Mouse (Mus musculus) Patski (cell line): ENCODE data around the gene Slc9a9. TPM values are rescaled to one million over a fixed set of nuclear protein-coding genes. Genes with fewer than 3 reads are reported as not detected.

Source experiments
- ATAC-seq: fragments of 100-300 bp; one replicate; pipeline ENCODE4 v1.8.0; 2021
- CTCF ChIA-PET: fragments of 350-600 bp; sonication (Branson Sonifier 250); formaldehyde crosslinking; loops from one replicate; lab custom pipeline; 2022; ENCODE audit warnings: inconsistent platforms; lab: Charles Lee
- POLR2A ChIA-PET: fragments of 350-600 bp; sonication (Branson Sonifier 250); formaldehyde crosslinking; loops from one replicate; lab custom pipeline; 2022; ENCODE audit warnings: antibody characterized with exemption, inconsistent platforms; lab: Charles Lee
- DNase-seq: peaks from one replicate; pipeline ENCODE4 v3.0.0-alpha.2; 2011; ENCODE audit warnings: low read depth, low spot score
- H3K27me3 ChIP-seq: fragments of 371-371 bp; one replicate; pipeline ENCODE4 v1.5.1; 2021
- CTCF ChIP-seq: fragments of 100-300 bp; IDR thresholded peaks from one replicate; pipeline ENCODE4 v1.5.1; 2021
- in situ Hi-C: fragments of 300-500 bp; cut with MboI; formaldehyde crosslinking; loops from 3 replicates; pipeline ENCODE4 v1.11.1; 2018; ENCODE audit warnings: low pct_unique_long_range_greater_than_20kb, mixed read lengths
- polyA plus RNA-seq: library from polyadenylated mRNA; unstranded; gene quantifications from one replicate; pipeline ENCODE4 v1.2.3, GENCODE M21; 2021

The Slc9a9 gene
- polyA plus RNA-seq, 1 experiment from 2014 or later, result 1.1 TPM

- DNase-seq, result no peak
- ChIA-PET CTCF (interaction anchor here (1.0 to 1.3 kb wide), 2 partner anchors 17 to 27 kb away, joined by 3 to 4 read pairs; no protein-coding TSS in a partner anchor), POLR2A (no interaction called here)
- no peaks in the 10 kb centered on the region for H3K27me3 ChIP-seq
- ATAC-seq, result no peak
- in situ Hi-C loops, result no loop called here
- TF ChIP-seq CTCF, result no peak
Observed at GRCm38 (mm10) chr9:94698175-94698574, 28.5 kb downstream of the Slc9a9 start.

- ATAC-seq (peak; percentile 79), DNase-seq (no peak)
- ChIA-PET POLR2A (no interaction called here), CTCF (interaction anchor here (1.1 to 1.9 kb wide), 2 partner anchors 19 to 144 kb away, joined by 3 to 6 read pairs; no protein-coding TSS in a partner anchor)
- no peaks in the 10 kb centered on the region for H3K27me3 ChIP-seq
- in situ Hi-C loops, result no loop called here
- TF ChIP-seq CTCF, result peak; percentile 62
Observed at GRCm38 (mm10) chr9:94700549-94700948, 30.8 kb downstream of the Slc9a9 start.

- ATAC-seq (no peak), DNase-seq (no peak)
- ChIA-PET CTCF (interaction anchor here (1.9 kb wide), 1 partner anchor 20 kb away, joined by 6 read pairs; no protein-coding TSS in a partner anchor), POLR2A (no interaction called here)
- H3K27me3 ChIP-seq, result no peaks in the 10 kb centered on the region
- no peak for TF ChIP-seq CTCF
- in situ Hi-C loops, result no loop called here
Observed at GRCm38 (mm10) chr9:94701193-94701869, 31.6 kb downstream of the Slc9a9 start.

GRCm38 (mm10) chr9:94701965-94702634 lies 32.4 kb downstream of the Slc9a9 start:
- ChIA-PET POLR2A (no interaction called here), CTCF (no interaction called here)
- DNase-seq (no peak), ATAC-seq (no peak)
- H3K27me3 ChIP-seq, result no peaks in the 10 kb centered on the region
- TF ChIP-seq CTCF, result no peak
- in situ Hi-C loops, result no loop called here

- POLR2A ChIA-PET, result no interaction called here
- H3K27me3 ChIP-seq, result no peaks in the 10 kb centered on the region
- in situ Hi-C loops, result no loop called here
- TF ChIP-seq CTCF, result no peak
- no peak for ATAC-seq
- CTCF ChIA-PET, result no interaction called here
- no peak for DNase-seq
Observed at GRCm38 (mm10) chr9:94704986-94705757, 35.5 kb downstream of the Slc9a9 start.

- ChIA-PET CTCF (no interaction called here), POLR2A (no interaction called here)
- H3K27me3 ChIP-seq, result no peaks in the 10 kb centered on the region
- no peak for ATAC-seq
- no peak for DNase-seq
- in situ Hi-C loops, result no loop called here
- TF ChIP-seq CTCF, result no peak
Observed at GRCm38 (mm10) chr9:94705758-94706026, 36.0 kb downstream of the Slc9a9 start.

GRCm38 (mm10) chr9:94712084-94712483 lies 42.4 kb downstream of the Slc9a9 start:
- POLR2A ChIA-PET, result no interaction called here
- ATAC-seq, result no peak
- H3K27me3 ChIP-seq, result no peaks in the 10 kb centered on the region
- DNase-seq, result no peak
- TF ChIP-seq CTCF, result no peak
- in situ Hi-C loops, result no loop called here
- CTCF ChIA-PET, result no interaction called here

GRCm38 (mm10) chr9:94716695-94717094 lies 47.0 kb downstream of the Slc9a9 start:
- ChIA-PET CTCF (no interaction called here), POLR2A (interaction anchor here (0.6 kb wide), 1 partner anchor 97 kb away, joined by 7 read pairs; no protein-coding TSS in a partner anchor)
- TF ChIP-seq CTCF, result no peak
- H3K27me3 ChIP-seq, result no peaks in the 10 kb centered on the region
- DNase-seq (no peak), ATAC-seq (no peak)
- in situ Hi-C loops, result no loop called here

- in situ Hi-C loops, result no loop called here
- ATAC-seq (no peak), DNase-seq (no peak)
- no peaks in the 10 kb centered on the region for H3K27me3 ChIP-seq
- TF ChIP-seq CTCF, result no peak
- ChIA-PET CTCF (no interaction called here), POLR2A (no interaction called here)
Observed at GRCm38 (mm10) chr9:94723631-94724030, 53.9 kb downstream of the Slc9a9 start.

GRCm38 (mm10) chr9:94725121-94725520 lies 55.4 kb downstream of the Slc9a9 start:
- POLR2A ChIA-PET, result no interaction called here
- no peak for TF ChIP-seq CTCF
- CTCF ChIA-PET, result interaction anchor here (1.2 kb wide), 1 partner anchor 28 kb away, joined by 3 read pairs; no protein-coding TSS in a partner anchor
- DNase-seq, result no peak
- in situ Hi-C loops, result loop anchor here (25.0 kb wide), 1 partner anchor 962 kb away; no protein-coding TSS in a partner anchor
- ATAC-seq, result no peak
- H3K27me3 ChIP-seq, result no peaks in the 10 kb centered on the region
